Mouse (Mus musculus) kidney, embryonic 15.5 days (tissue): ENCODE measurements around the gene Xrra1. TPM values are rescaled to one million over a fixed set of nuclear protein-coding genes. Genes with fewer than 3 reads are reported as not detected.

Experiments
- ATAC-seq: fragments of 200-750 bp; cut with Nextera tagmentation; replicated peaks from 2 replicates; pipeline ENCODE4 v1.8.0; 2017; ENCODE audit warnings: moderate TSS enrichment; ENCODE audit not compliant: low FRiP score
- H3K27ac ChIP-seq: fragments of 300-500 bp; sonication (generic); 2 replicates; pipeline ENCODE4 v1.5.1; 2015; ENCODE audit warnings: mild to moderate bottlenecking, inconsistent platforms
- H3K27me3 ChIP-seq: fragments of 300-500 bp; sonication (generic); 2 replicates; pipeline ENCODE4 v1.6.1; 2015; ENCODE audit warnings: inconsistent platforms
- H3K36me3 ChIP-seq: fragments of 300-500 bp; sonication (generic); 2 replicates; pipeline ENCODE4 v1.6.1; 2015; ENCODE audit warnings: inconsistent platforms
- H3K4me1 ChIP-seq: fragments of 300-500 bp; sonication (generic); 2 replicates; pipeline ENCODE4 v1.6.1; 2015; ENCODE audit warnings: inconsistent platforms
- H3K4me2 ChIP-seq: fragments of 300-500 bp; sonication (generic); 2 replicates; pipeline ENCODE4 v1.6.1; 2015; ENCODE audit warnings: moderate library complexity, mild to moderate bottlenecking, inconsistent platforms
- H3K4me3 ChIP-seq: fragments of 300-500 bp; sonication (generic); replicated peaks from 2 replicates; pipeline ENCODE4 v1.5.1; 2015; ENCODE audit warnings: mild to moderate bottlenecking, inconsistent platforms
- H3K9ac ChIP-seq: fragments of 300-500 bp; sonication (generic); 2 replicates; pipeline ENCODE4 v1.6.1; 2015; ENCODE audit warnings: mild to moderate bottlenecking, inconsistent platforms
- H3K9me3 ChIP-seq: fragments of 300-500 bp; sonication (generic); replicated peaks from 2 replicates; pipeline ENCODE4 v1.6.1; 2016; ENCODE audit warnings: inconsistent platforms
- WGBS: fragments of 180-500 bp; shearing (Covaris S2); methylation state at CpG from one replicate; pipeline ENCODE4 v1.1.7; 2015; ENCODE audit warnings: mixed read lengths; 5-methylcytosine and 5-hydroxymethylcytosine counted together
- polyA plus RNA-seq: library from polyadenylated mRNA; unstranded; fragments of >200 nt; fragmentation: Nextera tagmentation; extraction: Ambion mirVana; gene quantifications from 2 replicates; pipeline ENCODE4 v1.2.1, GENCODE M21; 2015

Gene Xrra1
- polyA plus RNA-seq, 1 experiment from 2014 or later = 0.42 TPM

DNA sequence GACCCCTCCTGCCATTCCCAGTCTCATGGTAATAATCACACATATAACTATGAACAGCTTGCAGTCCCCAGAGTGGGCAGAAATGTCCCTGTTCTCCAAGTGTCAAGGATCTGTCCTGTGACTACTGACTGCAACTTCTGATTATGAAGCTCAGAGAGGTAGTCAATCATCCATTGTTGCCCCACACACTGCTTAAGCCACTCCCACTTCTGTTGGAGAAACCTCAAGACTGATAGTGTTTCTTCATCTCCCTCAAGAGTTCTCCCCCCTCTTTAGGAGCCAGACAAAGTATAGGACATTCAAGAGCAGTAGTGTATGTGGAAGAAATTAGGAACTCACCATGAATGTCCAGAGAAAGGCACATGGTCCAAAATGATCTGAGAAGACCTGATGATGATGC, 28.8 kb downstream of the Xrra1 start:
- H3K4me2 ChIP-seq = no peak overlapping the region
- H3K4me3 ChIP-seq = no peak overlapping the region
- H3K9me3 ChIP-seq = no peaks in the 10 kb centered on the region
- no peaks in the 10 kb centered on the region for H3K27me3 ChIP-seq
- no peak overlapping the region for H3K27ac ChIP-seq
- H3K9ac ChIP-seq = no peak overlapping the region
- ATAC-seq = no peak
- 0 out of 2 replicates have a peak, but pooled peaks cover 3% of the 10 kb centered on the region for H3K4me1 ChIP-seq
- H3K36me3 ChIP-seq = no peaks in the 10 kb centered on the region

DNA sequence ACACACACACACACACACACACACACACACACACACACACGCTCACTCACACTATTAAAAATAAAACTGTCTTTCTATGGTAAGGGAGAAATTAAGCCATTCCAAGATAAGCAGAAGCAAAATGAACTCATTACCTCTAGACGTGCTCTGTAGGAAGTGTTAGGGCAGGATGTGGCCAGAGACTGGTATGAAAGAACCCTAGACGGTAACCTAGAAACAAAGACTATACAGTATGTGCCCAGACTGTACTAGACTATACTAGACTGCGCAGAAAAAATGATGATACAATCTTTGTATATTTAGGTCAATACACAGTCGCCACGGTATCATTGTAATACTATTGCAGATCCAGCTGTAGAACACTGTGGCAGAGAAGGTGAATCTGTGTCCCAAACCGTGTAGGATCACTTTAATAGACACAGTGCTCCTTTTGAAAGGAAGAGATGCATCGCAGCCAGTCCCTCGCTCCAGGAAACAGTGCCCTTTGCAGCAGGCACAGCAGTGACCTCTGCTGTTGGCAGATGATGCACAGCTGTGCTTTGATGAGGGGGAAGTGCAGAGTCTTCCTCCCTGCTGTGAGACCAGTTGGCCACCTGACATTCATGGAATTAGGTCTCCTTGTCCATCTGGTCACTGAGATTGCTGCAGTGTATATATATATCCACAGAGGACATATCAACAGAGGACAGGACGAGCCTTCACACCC, 30.4 kb downstream of the Xrra1 start:
- Histone ChIP-seq H3K4me1 (0 out of 2 replicates have a peak, but pooled peaks cover 3% of the 10 kb centered on the region), H3K9me3 (no peaks in the 10 kb centered on the region), H3K27me3 (no peaks in the 10 kb centered on the region), H3K4me2 (no peak overlapping the region), H3K36me3 (no peaks in the 10 kb centered on the region), H3K27ac (no peak overlapping the region), H3K4me3 (no peak overlapping the region), H3K9ac (no peak overlapping the region)
- ATAC-seq = no peak
- WGBS = 46% methylated on average over 10 of the region's 10 CpGs

DNA sequence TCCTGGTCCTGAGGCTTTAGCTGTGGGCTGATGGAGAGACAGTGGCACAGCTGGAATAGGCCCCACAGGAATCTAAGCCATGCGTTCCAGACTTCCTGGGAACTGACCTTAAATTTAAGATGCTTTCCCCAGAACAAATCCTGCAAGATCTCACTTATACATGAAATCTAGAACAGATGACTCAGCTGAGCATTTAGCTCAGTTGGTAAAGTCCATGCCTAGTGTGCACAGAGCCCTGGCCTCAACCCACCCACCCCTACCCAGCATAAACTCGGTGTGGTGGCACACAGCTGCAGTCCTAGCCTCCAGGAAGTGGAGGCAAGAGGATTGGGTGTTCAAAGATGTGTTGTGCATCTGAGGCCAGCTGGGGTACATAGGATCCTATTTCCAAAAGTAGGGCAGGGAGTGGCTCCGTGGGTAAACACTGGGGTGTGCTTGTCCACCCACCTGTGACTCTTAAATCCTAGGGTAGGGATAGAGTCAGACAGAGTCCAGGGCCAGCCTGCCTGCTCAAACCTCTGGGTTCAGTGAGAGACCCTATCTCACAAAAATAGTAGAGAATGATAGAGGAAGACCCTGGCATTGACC, 31.3 kb downstream of the Xrra1 start:
- WGBS = 47% methylated on average over 3 of the region's 3 CpGs
- Histone ChIP-seq H3K4me3 (no peak overlapping the region), H3K27ac (no peak overlapping the region), H3K9ac (no peak overlapping the region), H3K4me1 (0 out of 2 replicates have a peak, but pooled peaks cover 3% of the 10 kb centered on the region), H3K27me3 (no peaks in the 10 kb centered on the region), H3K36me3 (no peaks in the 10 kb centered on the region), H3K4me2 (no peak overlapping the region), H3K9me3 (no peaks in the 10 kb centered on the region)
- no peak for ATAC-seq

DNA sequence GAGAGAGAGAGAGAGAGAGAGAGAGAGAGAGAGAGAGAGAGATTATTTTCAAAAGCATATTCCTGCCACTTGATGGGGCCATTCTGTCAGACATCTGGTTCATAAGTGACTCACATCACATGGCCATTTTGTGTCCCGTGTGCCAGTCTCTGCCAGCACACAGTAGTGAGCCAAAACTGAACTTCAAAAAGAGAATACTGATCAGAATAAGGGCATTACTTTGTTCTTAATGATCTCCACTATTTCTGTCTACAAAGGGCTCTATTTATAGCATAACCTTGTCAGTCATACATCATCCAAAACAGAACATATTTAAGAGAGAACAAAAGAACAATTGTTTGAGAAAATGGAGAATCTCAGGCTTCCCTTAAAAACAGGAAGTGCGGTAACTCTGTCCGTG, 32.6 kb downstream of the Xrra1 start:
- Histone ChIP-seq H3K4me1 (0 out of 2 replicates have a peak, but pooled peaks cover 3% of the 10 kb centered on the region), H3K9ac (no peak overlapping the region), H3K4me2 (no peak overlapping the region), H3K9me3 (no peaks in the 10 kb centered on the region), H3K27me3 (no peaks in the 10 kb centered on the region), H3K4me3 (no peak overlapping the region), H3K27ac (no peak overlapping the region), H3K36me3 (no peaks in the 10 kb centered on the region)
- ATAC-seq = no peak
- WGBS = 70% methylated on average over 3 of the region's 3 CpGs

DNA sequence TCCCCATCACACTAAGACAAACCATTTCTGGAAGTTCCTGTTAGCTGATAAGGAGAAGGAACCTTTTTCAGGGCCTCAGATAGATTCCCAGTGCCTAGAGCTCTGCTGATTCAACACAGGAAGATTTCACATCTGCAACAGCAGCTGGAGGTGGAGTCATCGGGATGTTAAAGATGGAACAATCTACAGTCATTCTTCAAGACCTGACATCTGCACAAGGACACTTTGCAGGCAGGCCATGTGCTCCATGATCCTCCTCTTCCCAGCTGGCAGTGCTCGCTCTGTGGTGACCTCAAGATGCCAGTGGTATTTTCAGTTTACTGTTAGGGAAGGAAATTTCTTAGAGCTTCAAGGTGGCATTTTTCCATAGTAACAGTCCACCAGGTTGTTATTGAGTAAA, 33.4 kb downstream of the Xrra1 start:
- ATAC-seq = no peak
- Histone ChIP-seq H3K9ac (no peak overlapping the region), H3K4me2 (no peak overlapping the region), H3K27me3 (no peaks in the 10 kb centered on the region), H3K27ac (no peak overlapping the region), H3K9me3 (no peaks in the 10 kb centered on the region), H3K4me3 (no peak overlapping the region), H3K4me1 (0 out of 2 replicates have a peak, but pooled peaks cover 3% of the 10 kb centered on the region), H3K36me3 (no peaks in the 10 kb centered on the region)
- 74% methylated on average over 2 of the region's 2 CpGs for WGBS

DNA sequence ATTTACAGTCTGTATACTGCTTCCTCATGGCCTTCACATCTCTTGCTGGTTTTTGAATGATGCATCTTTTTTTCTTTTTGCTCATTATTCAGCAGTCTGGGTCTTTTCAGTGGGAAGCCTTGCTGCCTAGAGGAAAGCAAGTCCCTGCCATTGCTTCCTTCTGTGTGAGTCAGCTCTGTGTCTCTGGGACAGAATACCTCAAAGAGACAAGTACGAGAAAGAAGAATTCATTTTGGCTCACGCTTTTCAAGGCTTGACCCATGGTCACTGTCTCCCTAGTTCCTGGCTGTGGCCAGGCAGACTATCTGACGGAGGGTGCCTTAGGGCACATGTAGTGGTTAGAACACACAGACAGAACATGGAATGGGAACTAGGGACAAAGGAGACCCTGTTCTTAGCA, 35.1 kb downstream of the Xrra1 start:
- no peaks in the 10 kb centered on the region for H3K36me3 ChIP-seq
- WGBS = 84% methylated on average over 3 of the region's 3 CpGs

DNA sequence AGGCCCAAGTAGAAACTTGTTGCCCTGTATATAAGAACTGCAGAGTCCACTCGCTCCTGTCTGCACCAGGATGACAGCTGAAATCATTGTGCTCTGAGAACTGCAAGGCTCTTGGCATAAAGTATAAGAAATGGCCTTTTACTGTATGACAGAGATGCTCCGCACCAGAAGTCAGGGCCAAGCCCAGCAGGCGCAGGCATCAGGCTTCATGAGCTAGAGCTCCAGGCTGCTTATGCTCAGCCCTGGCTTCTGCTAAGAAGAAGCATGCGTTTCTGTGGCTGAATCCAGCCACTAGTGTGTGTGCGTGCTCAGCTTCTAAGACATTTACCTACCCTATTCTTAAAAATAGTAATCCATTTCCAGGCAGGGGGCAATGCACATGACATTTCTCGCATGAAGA, 35.6 kb downstream of the Xrra1 start:
- Histone ChIP-seq H3K9ac (no peak overlapping the region), H3K27ac (no peak overlapping the region), H3K4me3 (no peak overlapping the region), H3K9me3 (no peaks in the 10 kb centered on the region), H3K27me3 (no peaks in the 10 kb centered on the region), H3K36me3 (no peaks in the 10 kb centered on the region), H3K4me1 (0 out of 2 replicates have a peak, but pooled peaks cover 1% of the 10 kb centered on the region), H3K4me2 (no peak overlapping the region)
- no peak for ATAC-seq
- 80% methylated on average over 6 of the region's 6 CpGs for WGBS

More for the DNA sequence above, 35.1 kb downstream of the Xrra1 start:
- H3K4me1 ChIP-seq = 0 out of 2 replicates have a peak, but pooled peaks cover 3% of the 10 kb centered on the region
- H3K9ac ChIP-seq = no peak overlapping the region
- H3K27ac ChIP-seq = no peak overlapping the region
- H3K4me3 ChIP-seq = no peak overlapping the region
- ATAC-seq = no peak
- no peak overlapping the region for H3K4me2 ChIP-seq
- no peaks in the 10 kb centered on the region for H3K27me3 ChIP-seq
- no peaks in the 10 kb centered on the region for H3K9me3 ChIP-seq

DNA sequence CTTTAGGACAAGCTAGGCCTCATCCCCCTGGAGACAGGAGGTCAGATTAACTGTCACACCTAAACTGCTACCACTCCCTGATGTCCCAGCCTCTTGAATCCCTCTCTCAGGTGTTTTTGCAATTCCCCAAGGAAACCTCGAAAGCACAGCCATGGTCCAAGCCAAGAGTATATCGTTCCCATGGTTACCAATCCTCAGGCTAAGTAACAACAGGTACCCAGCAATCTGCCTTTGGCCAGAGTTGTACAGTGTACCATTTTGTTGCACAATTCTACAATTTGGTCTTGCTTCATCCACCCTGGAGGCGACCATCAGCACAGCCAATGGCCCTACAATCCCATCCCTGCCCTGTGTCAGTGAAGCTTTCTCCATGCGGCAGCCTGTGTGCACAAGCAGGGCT, 38.0 kb downstream of the Xrra1 start:
- ATAC-seq = no peak
- Histone ChIP-seq H3K27me3 (no peaks in the 10 kb centered on the region), H3K4me3 (no peak overlapping the region), H3K27ac (no peak overlapping the region), H3K36me3 (no peaks in the 10 kb centered on the region), H3K4me2 (no peak overlapping the region), H3K4me1 (no peaks in the 10 kb centered on the region), H3K9ac (no peak overlapping the region), H3K9me3 (no peaks in the 10 kb centered on the region)
- 88% methylated on average over 4 of the region's 4 CpGs for WGBS

DNA sequence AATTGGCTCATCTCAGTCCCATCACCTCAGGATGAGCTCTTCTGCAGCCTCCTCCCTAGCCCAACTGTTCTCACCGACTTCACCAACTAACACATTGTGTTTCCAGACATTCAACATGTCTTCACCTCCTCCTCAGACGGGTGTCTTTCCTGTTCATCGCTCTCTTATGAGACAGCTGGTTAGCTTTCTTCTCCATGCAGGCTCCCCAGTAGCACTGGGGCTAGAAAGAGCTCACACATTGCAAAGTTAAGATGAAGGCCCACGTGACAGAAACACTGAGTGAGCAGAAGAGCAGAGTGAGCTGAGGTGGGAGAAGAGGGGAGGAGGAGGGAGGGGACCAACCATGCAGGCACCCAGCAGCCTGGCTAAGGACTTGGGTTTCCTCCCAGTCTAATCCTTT, 43.3 kb downstream of the Xrra1 start:
- Histone ChIP-seq H3K4me3 (no peak overlapping the region), H3K27me3 (no peaks in the 10 kb centered on the region), H3K9me3 (no peaks in the 10 kb centered on the region), H3K9ac (no peak overlapping the region), H3K4me2 (no peak overlapping the region), H3K36me3 (no peaks in the 10 kb centered on the region), H3K4me1 (no peaks in the 10 kb centered on the region), H3K27ac (no peak overlapping the region)
- WGBS = 59% methylated on average over 4 of the region's 4 CpGs
- ATAC-seq = no peak

DNA sequence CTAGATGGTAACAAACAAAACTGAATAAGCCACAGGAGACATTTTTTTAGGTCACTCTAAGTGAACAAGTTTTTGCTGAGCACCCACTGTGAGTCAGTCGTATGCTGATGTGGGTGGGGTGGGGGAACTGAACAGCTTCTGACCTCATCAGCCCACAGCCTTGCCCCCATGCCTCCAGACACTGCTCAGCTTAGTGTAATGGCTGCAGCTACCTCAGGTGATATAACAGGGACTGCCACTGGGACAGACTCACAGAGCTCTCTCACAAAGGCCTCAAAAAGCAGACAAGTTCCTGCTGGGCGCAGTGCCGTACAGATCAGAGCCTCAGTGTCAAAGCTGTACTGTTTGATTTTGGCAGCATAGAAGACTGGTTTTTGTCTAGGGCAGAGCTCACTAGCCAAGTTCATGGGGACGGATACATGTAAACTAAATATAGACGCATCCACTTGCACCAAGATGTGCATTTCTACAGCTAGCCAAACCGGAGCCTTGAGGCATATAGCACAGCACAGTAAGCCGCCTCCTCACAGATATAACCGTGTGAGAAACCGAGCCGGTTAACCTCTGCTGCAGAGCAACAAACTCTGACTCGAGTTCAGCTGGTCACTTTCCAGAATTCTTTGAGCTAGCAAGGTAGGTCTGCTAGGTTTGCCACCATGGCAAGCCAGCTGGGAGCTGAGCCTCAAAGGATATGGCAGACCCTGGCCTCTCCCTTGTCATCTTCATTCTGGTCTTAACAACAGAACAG, 44.2 kb downstream of the Xrra1 start:
- Histone ChIP-seq H3K27ac (no peak overlapping the region), H3K4me2 (no peak overlapping the region), H3K36me3 (no peaks in the 10 kb centered on the region), H3K9me3 (no peaks in the 10 kb centered on the region), H3K4me1 (no peaks in the 10 kb centered on the region), H3K27me3 (no peaks in the 10 kb centered on the region), H3K4me3 (no peak overlapping the region), H3K9ac (no peak overlapping the region)
- no peak for ATAC-seq
- WGBS = 81% methylated on average over 11 of the region's 11 CpGs

DNA sequence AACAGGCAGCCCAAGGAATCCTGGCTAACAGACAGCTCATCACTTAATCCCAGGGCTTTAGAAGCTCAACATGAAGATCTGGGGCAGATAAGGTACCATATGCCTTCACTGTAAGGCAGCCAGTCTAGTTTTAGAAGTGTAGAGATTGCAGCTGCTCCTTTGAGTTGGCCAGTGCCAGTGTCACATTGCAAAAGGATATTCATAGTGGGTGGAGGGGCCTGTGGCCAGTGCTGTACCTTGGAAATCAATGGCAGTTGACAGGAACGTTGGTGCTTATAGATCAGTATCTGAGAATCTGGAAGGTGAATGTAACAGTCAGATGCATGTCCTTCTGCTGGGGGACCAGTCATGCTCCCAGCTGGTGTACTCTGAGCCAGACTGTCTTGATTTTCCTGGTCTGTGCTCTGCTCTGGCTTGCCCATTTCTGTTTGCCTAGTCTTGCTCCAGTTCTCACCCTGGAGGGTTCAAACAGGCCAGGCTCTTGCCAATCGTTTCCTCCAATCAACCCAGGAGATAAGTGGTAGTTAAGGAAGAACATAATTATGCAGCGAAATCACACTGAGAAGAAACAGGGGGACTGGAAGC, 45.6 kb downstream of the Xrra1 start:
- H3K27ac ChIP-seq = no peak overlapping the region
- no peak for ATAC-seq
- H3K4me1 ChIP-seq = no peaks in the 10 kb centered on the region
- H3K27me3 ChIP-seq = no peaks in the 10 kb centered on the region
- no peak overlapping the region for H3K9ac ChIP-seq
- no peaks in the 10 kb centered on the region for H3K36me3 ChIP-seq
- WGBS = 46% methylated on average over 3 of the region's 3 CpGs
- H3K4me2 ChIP-seq = no peak overlapping the region
- H3K4me3 ChIP-seq = no peak overlapping the region
- H3K9me3 ChIP-seq = no peaks in the 10 kb centered on the region

DNA sequence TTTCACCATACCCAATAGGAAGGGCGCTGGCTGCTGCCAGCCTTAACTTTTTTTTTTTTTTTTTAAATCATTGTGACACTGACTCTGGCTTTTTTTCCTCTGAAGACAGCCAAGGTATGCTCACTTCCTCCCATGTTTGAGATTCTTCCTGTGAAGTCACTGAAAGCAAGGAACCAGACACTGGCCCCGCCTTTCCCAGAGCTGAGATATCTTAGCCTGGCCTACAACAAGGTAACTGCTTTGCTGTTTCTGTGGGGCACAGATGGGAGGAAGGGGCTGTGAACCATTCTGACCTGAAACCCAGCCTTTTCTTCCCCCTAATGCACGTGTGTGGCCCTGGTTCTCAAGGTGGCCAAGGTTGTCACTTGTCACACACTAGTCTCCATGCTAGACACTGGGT, 47.4 kb downstream of the Xrra1 start:
- H3K4me1 ChIP-seq = no peaks in the 10 kb centered on the region
- no peaks in the 10 kb centered on the region for H3K27me3 ChIP-seq
- H3K27ac ChIP-seq = no peak overlapping the region
- H3K9me3 ChIP-seq = no peaks in the 10 kb centered on the region
- H3K36me3 ChIP-seq = no peaks in the 10 kb centered on the region
- no peak overlapping the region for H3K4me2 ChIP-seq
- no peak for ATAC-seq
- WGBS = 74% methylated on average over 3 of the region's 3 CpGs
- H3K9ac ChIP-seq = no peak overlapping the region
- no peak overlapping the region for H3K4me3 ChIP-seq
